In the genomic region with DNA sequence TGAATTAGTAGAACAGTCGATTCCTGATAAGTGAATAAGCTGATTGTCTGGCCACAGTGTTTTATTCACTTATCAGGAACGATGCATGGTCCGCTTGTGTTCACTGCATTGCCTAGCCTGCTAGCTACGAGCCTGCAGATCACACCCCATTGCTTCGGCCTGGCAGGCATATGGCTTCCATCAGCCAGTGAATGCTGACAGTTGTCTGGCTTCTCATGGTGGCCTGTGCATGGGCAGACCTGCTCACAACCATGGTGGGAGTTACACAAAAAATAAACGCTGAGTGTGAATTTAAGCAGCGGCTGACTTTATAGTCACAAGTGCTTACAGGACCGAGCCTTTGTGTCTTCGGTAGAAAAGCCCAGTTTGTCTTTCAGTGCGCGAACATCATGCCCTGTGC, we compare ENCODE assay signal across 13 mouse cellular contexts.
A peak's percentile ranks its signal among the peaks of the same experiment; 100 is the strongest.
DNase-seq lines count a peak whose midpoint lies in the region; ATAC-seq lines count a peak whose summit lies in the region.
"Had no signal": no experiment of that assay in that cellular context is flagged by ENCODE, and none has a peak within 500 bp of the region (broad histone marks: within the 10 kb centered on the region; RNA-seq: fewer than 3 reads in every experiment).

No protein-coding gene starts in this region.

- H3K4me2 ChIP-seq in kidney, embryonic 15.5 days: no peak overlapping the region
- no peak overlapping the region for H3K4me2 ChIP-seq in embryonic facial prominence, embryonic 11.5 days (ENCODE audit: low read depth, low read length)
- H3K4me2 ChIP-seq in lung, embryonic 16.5 days (ENCODE audit: low read depth, low read length): no peak overlapping the region
- H3K4me2 ChIP-seq: embryonic facial prominence, embryonic 12.5 days had no signal

- H3K9ac ChIP-seq in kidney, embryonic 15.5 days: no peak overlapping the region
- no peak overlapping the region for H3K9ac ChIP-seq in embryonic facial prominence, embryonic 11.5 days (replicated peaks; ENCODE audit: low read length)
- no peak overlapping the region for H3K9ac ChIP-seq in lung, embryonic 16.5 days (ENCODE audit: low read length)
- H3K9ac ChIP-seq: embryonic facial prominence, embryonic 12.5 days; liver, embryonic 14.5 days had no signal

- no peaks in the 10 kb centered on the region for H3K36me3 ChIP-seq in kidney, embryonic 15.5 days
- no peaks in the 10 kb centered on the region for H3K36me3 ChIP-seq in embryonic facial prominence, embryonic 11.5 days (replicated peaks; ENCODE audit: control insufficient read depth, insufficient read depth, low read depth, low read length)
- no peaks in the 10 kb centered on the region for H3K36me3 ChIP-seq in heart, embryonic 10.5 days
- H3K36me3 ChIP-seq in lung, embryonic 16.5 days (ENCODE audit: control insufficient read depth, insufficient read depth, low read length): no peaks in the 10 kb centered on the region
- H3K36me3 ChIP-seq: embryonic facial prominence, embryonic 12.5 days had no signal

- DNase-seq in kidney, adult 11 months: no peak
- peak; percentile 17 for DNase-seq in embryonic facial prominence, embryonic 11.5 days (ENCODE audit: low spot score)
- DNase-seq in heart, embryonic 10.5 days (ENCODE audit: low spot score): no peak
- DNase-seq in urinary bladder, postnatal 36 days (ENCODE audit: low spot score in 2 of 2): no peak
- no peak for DNase-seq in spleen, postnatal 14 days (ENCODE audit: low spot score in 2 of 2)
- DNase-seq: gastrocnemius, adult 2 months; thymus, postnatal 14 days had no signal

- H3K9me3 ChIP-seq in kidney, embryonic 15.5 days (replicated peaks): no peaks in the 10 kb centered on the region
- H3K9me3 ChIP-seq in embryonic facial prominence, embryonic 11.5 days (replicated peaks; ENCODE audit: control insufficient read depth, low read length): no peaks in the 10 kb centered on the region
- H3K9me3 ChIP-seq in heart, embryonic 10.5 days: no peaks in the 10 kb centered on the region
- H3K9me3 ChIP-seq in lung, embryonic 16.5 days (ENCODE audit: control insufficient read depth, low read length): no peaks in the 10 kb centered on the region
- H3K9me3 ChIP-seq: embryonic facial prominence, embryonic 12.5 days had no signal

- 59% methylated on average over 11 of the region's 11 CpGs for WGBS in kidney, embryonic 15.5 days
- WGBS in embryonic facial prominence, embryonic 11.5 days: 79% methylated on average over 11 of the region's 11 CpGs
- WGBS in heart, embryonic 10.5 days: 59% methylated on average over 11 of the region's 11 CpGs
- 57% methylated on average over 11 of the region's 11 CpGs for WGBS in lung, embryonic 16.5 days

- H3K4me3 ChIP-seq in kidney, embryonic 15.5 days (replicated peaks): no peak overlapping the region
- no peak overlapping the region for H3K4me3 ChIP-seq in embryonic facial prominence, embryonic 11.5 days (ENCODE audit: low read depth, low read length)
- no peak overlapping the region for H3K4me3 ChIP-seq in heart, embryonic 10.5 days
- H3K4me3 ChIP-seq in lung, embryonic 16.5 days (ENCODE audit: low read length): no peak overlapping the region
- H3K4me3 ChIP-seq: embryonic facial prominence, embryonic 12.5 days; gastrocnemius, adult 2 months; left cerebral cortex, adult 2 months had no signal

- no peaks in the 10 kb centered on the region for H3K4me1 ChIP-seq in kidney, embryonic 15.5 days
- H3K4me1 ChIP-seq in embryonic facial prominence, embryonic 11.5 days (ENCODE audit: control insufficient read depth, insufficient read depth, low read length): no peaks in the 10 kb centered on the region
- peaks cover 31% of the 10 kb centered on the region for H3K4me1 ChIP-seq in heart, embryonic 10.5 days
- no peaks in the 10 kb centered on the region; the same call in 1 of the 2 replicates for H3K4me1 ChIP-seq in lung, embryonic 16.5 days (replicated peaks; ENCODE audit: control insufficient read depth, insufficient read depth, low read length)
- H3K4me1 ChIP-seq: embryonic facial prominence, embryonic 12.5 days had no signal

- H3K27me3 ChIP-seq in kidney, embryonic 15.5 days: no peaks in the 10 kb centered on the region
- H3K27me3 ChIP-seq in embryonic facial prominence, embryonic 11.5 days (ENCODE audit: control insufficient read depth, insufficient read depth, low read length): no peaks in the 10 kb centered on the region
- H3K27me3 ChIP-seq in heart, embryonic 10.5 days (ENCODE audit: insufficient read depth, poor library complexity, severe bottlenecking): no peaks in the 10 kb centered on the region
- H3K27me3 ChIP-seq in lung, embryonic 16.5 days (ENCODE audit: control insufficient read depth, insufficient read depth, low read depth, low read length): no peaks in the 10 kb centered on the region
- H3K27me3 ChIP-seq: embryonic facial prominence, embryonic 12.5 days had no signal

- ATAC-seq in kidney, embryonic 15.5 days (replicated peaks; ENCODE audit: low FRiP score): peak; percentile 80
- ATAC-seq in embryonic facial prominence, embryonic 11.5 days (replicated peaks; ENCODE audit: insufficient number of reproducible peaks, low FRiP score, low TSS enrichment, low read depth): no peak
- peak; percentile 88 for ATAC-seq in lung, embryonic 16.5 days (ENCODE audit: low read depth)
- no peak for ATAC-seq in megakaryocyte, adult 5-6 weeks (ENCODE audit: poor library complexity, severe bottlenecking)

- H3K27ac ChIP-seq in kidney, embryonic 15.5 days: no peak overlapping the region
- no peak overlapping the region for H3K27ac ChIP-seq in embryonic facial prominence, embryonic 11.5 days (replicated peaks; ENCODE audit: low read depth, low read length)
- H3K27ac ChIP-seq in heart, embryonic 10.5 days: peak overlapping the region; percentile 23; the same call in 1 of the 2 replicates
- H3K27ac ChIP-seq in lung, embryonic 16.5 days (ENCODE audit: low read length): no peak overlapping the region
- H3K27ac ChIP-seq: embryonic facial prominence, embryonic 12.5 days; gastrocnemius, adult 2 months; left cerebral cortex, adult 2 months; liver, embryonic 14.5 days had no signal

Comparison
In these comparisons a context has a peak if more than half of its experiments do, and no peak if none do; other contexts are left out.
1. ATAC-seq: peak in kidney, embryonic 15.5 days (single experiment) and lung, embryonic 16.5 days (single experiment); none in embryonic facial prominence, embryonic 11.5 days (single experiment) and megakaryocyte, adult 5-6 weeks (single experiment).